Mouse (Mus musculus) embryonic facial prominence, embryonic 14.5 days (tissue): Measurements from ENCODE around the gene Rilp. TPM values are rescaled to one million over a fixed set of nuclear protein-coding genes. Genes with fewer than 3 reads are reported as not detected.

Experiments used
- ATAC-seq: fragments of 200-750 bp; cut with Nextera tagmentation; 2 replicates; pipeline ENCODE4 v1.8.0; 2017; ENCODE audit warnings: low read depth, moderate number of reproducible peaks, moderate TSS enrichment
- DNase-seq: peaks from one replicate; pipeline ENCODE4 v3.0.0-alpha.2; 2015; ENCODE audit warnings: low spot score
- H3K27ac ChIP-seq: fragments of 300-500 bp; sonication (generic); replicated peaks from 2 replicates; pipeline ENCODE4 v1.5.1; 2014; ENCODE audit warnings: low read depth, mild to moderate bottlenecking, low read length, moderate library complexity
- H3K27me3 ChIP-seq: fragments of 300-500 bp; sonication (generic); replicated peaks from 2 replicates; pipeline ENCODE4 v1.6.1; 2014; ENCODE audit warnings: low read length; ENCODE audit not compliant: control insufficient read depth, insufficient read depth
- H3K36me3 ChIP-seq: fragments of 300-500 bp; sonication (generic); 2 replicates; pipeline ENCODE4 v1.6.1; 2014; ENCODE audit warnings: low read length, mixed read lengths; ENCODE audit not compliant: control insufficient read depth, insufficient read depth
- H3K4me1 ChIP-seq: fragments of 300-500 bp; sonication (generic); 2 replicates; pipeline ENCODE4 v1.6.1; 2014; ENCODE audit warnings: antibody characterized with exemption, low read length; ENCODE audit not compliant: control insufficient read depth, insufficient read depth
- H3K4me2 ChIP-seq: fragments of 300-500 bp; sonication (generic); 2 replicates; pipeline ENCODE4 v1.6.1; 2014; ENCODE audit warnings: low read depth, mild to moderate bottlenecking, low read length, moderate library complexity, mixed read lengths
- H3K4me3 ChIP-seq: fragments of 300-500 bp; sonication (generic); 2 replicates; pipeline ENCODE4 v1.5.1; 2014; ENCODE audit warnings: low read depth, mild to moderate bottlenecking, low read length
- H3K9ac ChIP-seq: fragments of 300-500 bp; sonication (generic); 2 replicates; pipeline ENCODE4 v1.6.1; 2014; ENCODE audit warnings: low read depth, mild to moderate bottlenecking, low read length, moderate library complexity, mixed read lengths
- H3K9me3 ChIP-seq: fragments of 300-500 bp; sonication (generic); 2 replicates; pipeline ENCODE4 v1.6.1; 2016; ENCODE audit warnings: low read length; ENCODE audit not compliant: control insufficient read depth
- WGBS: fragments of 180-500 bp; shearing (Covaris S2); extraction: QIAGEN DNeasy Blood & Tissue Kit; methylation state at CpG from one replicate; pipeline ENCODE4 v1.1.7; 2014; 5-methylcytosine and 5-hydroxymethylcytosine counted together
- polyA plus RNA-seq: library from polyadenylated mRNA; unstranded; fragments of >200 nt; fragmentation: Nextera tagmentation; extraction: Ambion mirVana; gene quantifications from 2 replicates; pipeline ENCODE4 v1.2.1, GENCODE M21; 2014

The Rilp gene
- polyA plus RNA-seq, 1 experiment from 2014 or later, result 0.70 TPM

GRCm38 (mm10) chr11:75533314-75534015 is 23.6 kb downstream of the Rilp start:
- no peak overlapping the region for H3K4me3 ChIP-seq
- peak overlapping the region; percentile 90 for H3K4me2 ChIP-seq
- no peaks in the 10 kb centered on the region for H3K9me3 ChIP-seq
- ATAC-seq (no peak), DNase-seq (no peak)
- H3K9ac ChIP-seq, result no peak overlapping the region
- H3K4me1 ChIP-seq, result peaks cover 8% of the 10 kb centered on the region; the same call in 1 of the 2 replicates
- H3K36me3 ChIP-seq, result no peaks in the 10 kb centered on the region
- WGBS, result 73% methylated on average over 6 of the region's 6 CpGs
- no peak overlapping the region; the same call in 1 of the 2 replicates for H3K27ac ChIP-seq
- H3K27me3 ChIP-seq, result no peaks in the 10 kb centered on the region

GRCm38 (mm10) chr11:75534286-75535033 is 24.6 kb downstream of the Rilp start:
- H3K9ac ChIP-seq, result no peak overlapping the region
- no peak for DNase-seq
- H3K4me1 ChIP-seq, result peaks cover 8% of the 10 kb centered on the region; the same call in 1 of the 2 replicates
- no peak overlapping the region for H3K27ac ChIP-seq
- H3K9me3 ChIP-seq, result no peaks in the 10 kb centered on the region
- H3K4me2 ChIP-seq, result 0 out of 2 replicates have a peak overlapping the region, but pooled peaks have one; percentile 8
- H3K36me3 ChIP-seq, result no peaks in the 10 kb centered on the region
- ATAC-seq, result no peak
- H3K4me3 ChIP-seq, result no peak overlapping the region
- 48% methylated on average over 4 of the region's 4 CpGs for WGBS
- H3K27me3 ChIP-seq, result no peaks in the 10 kb centered on the region

GRCm38 (mm10) chr11:75535106-75535795 is 25.4 kb downstream of the Rilp start:
- no peak for DNase-seq
- WGBS, result 48% methylated on average over 13 of the region's 13 CpGs
- Histone ChIP-seq H3K27me3 (no peaks in the 10 kb centered on the region), H3K9me3 (no peaks in the 10 kb centered on the region), H3K36me3 (no peaks in the 10 kb centered on the region), H3K4me2 (no peak overlapping the region), H3K4me3 (no peak overlapping the region), H3K9ac (no peak overlapping the region), H3K27ac (no peak overlapping the region), H3K4me1 (peaks cover 8% of the 10 kb centered on the region; the same call in 1 of the 2 replicates)
- ATAC-seq, result no peak

- WGBS, result 86% methylated on average over 11 of the region's 12 CpGs
- Histone ChIP-seq H3K9me3 (no peaks in the 10 kb centered on the region), H3K9ac (no peak overlapping the region), H3K36me3 (no peaks in the 10 kb centered on the region), H3K27ac (no peak overlapping the region), H3K27me3 (no peaks in the 10 kb centered on the region), H3K4me2 (no peak overlapping the region), H3K4me1 (peaks cover 8% of the 10 kb centered on the region; the same call in 1 of the 2 replicates), H3K4me3 (no peak overlapping the region)
- DNase-seq (no peak), ATAC-seq (no peak)
Measured at GRCm38 (mm10) chr11:75536255-75537024, 26.5 kb downstream of the Rilp start.

- ATAC-seq (no peak), DNase-seq (no peak)
- Histone ChIP-seq H3K27ac (no peak overlapping the region; the same call in 1 of the 2 replicates), H3K27me3 (no peaks in the 10 kb centered on the region), H3K9ac (no peak overlapping the region), H3K4me3 (no peak overlapping the region), H3K4me2 (no peak overlapping the region), H3K9me3 (no peaks in the 10 kb centered on the region), H3K4me1 (peaks cover 8% of the 10 kb centered on the region; the same call in 1 of the 2 replicates), H3K36me3 (no peaks in the 10 kb centered on the region)
- WGBS, result 88% methylated on average over 8 of the region's 8 CpGs
Measured at GRCm38 (mm10) chr11:75537025-75537414, 27.1 kb downstream of the Rilp start.

GRCm38 (mm10) chr11:75537491-75538183 is 27.7 kb downstream of the Rilp start:
- no peaks in the 10 kb centered on the region for H3K27me3 ChIP-seq
- DNase-seq, result no peak
- H3K9ac ChIP-seq, result peak overlapping the region; percentile 21; the same call in 1 of the 2 replicates
- no peak overlapping the region for H3K4me2 ChIP-seq
- WGBS, result 47% methylated on average over 10 of the region's 11 CpGs
- H3K27ac ChIP-seq, result peak overlapping the region; percentile 46; the same call in 1 of the 2 replicates
- H3K9me3 ChIP-seq, result no peaks in the 10 kb centered on the region
- no peak overlapping the region for H3K4me3 ChIP-seq
- no peaks in the 10 kb centered on the region for H3K36me3 ChIP-seq
- peak; percentile 22; the same call in 1 of the 2 replicates for ATAC-seq
- H3K4me1 ChIP-seq, result peaks cover 2% of the 10 kb centered on the region; the same call in 1 of the 2 replicates

GRCm38 (mm10) chr11:75538184-75538969 is 28.5 kb downstream of the Rilp start:
- Histone ChIP-seq H3K36me3 (no peaks in the 10 kb centered on the region), H3K9me3 (no peaks in the 10 kb centered on the region), H3K4me3 (no peak overlapping the region), H3K4me2 (no peak overlapping the region), H3K27ac (peak overlapping the region; percentile 46; the same call in 1 of the 2 replicates), H3K27me3 (no peaks in the 10 kb centered on the region), H3K9ac (peak overlapping the region; percentile 21; the same call in 1 of the 2 replicates), H3K4me1 (no peaks in the 10 kb centered on the region)
- WGBS, result 52% methylated on average over 9 of the region's 9 CpGs
- ATAC-seq (no peak; the same call in 1 of the 2 replicates), DNase-seq (no peak)
